Mouse (Mus musculus) T-cell, adult 66 days (primary cell): ENCODE measurements around the gene Slc26a6. TPM values are rescaled to one million over a fixed set of nuclear protein-coding genes. Genes with fewer than 3 reads are reported as not detected.

Experiments
- total RNA-seq, 2 experiments: library from RNA; stranded (reverse); gene quantifications; 3 replicates in 1 of 2; 4 replicates in 1 of 2; pipeline ENCODE4 v1.2.4; 2023

Gene Slc26a6
- 10 to 100 TPM; 20.2 to 20.6 TPM for total RNA-seq

DNA sequence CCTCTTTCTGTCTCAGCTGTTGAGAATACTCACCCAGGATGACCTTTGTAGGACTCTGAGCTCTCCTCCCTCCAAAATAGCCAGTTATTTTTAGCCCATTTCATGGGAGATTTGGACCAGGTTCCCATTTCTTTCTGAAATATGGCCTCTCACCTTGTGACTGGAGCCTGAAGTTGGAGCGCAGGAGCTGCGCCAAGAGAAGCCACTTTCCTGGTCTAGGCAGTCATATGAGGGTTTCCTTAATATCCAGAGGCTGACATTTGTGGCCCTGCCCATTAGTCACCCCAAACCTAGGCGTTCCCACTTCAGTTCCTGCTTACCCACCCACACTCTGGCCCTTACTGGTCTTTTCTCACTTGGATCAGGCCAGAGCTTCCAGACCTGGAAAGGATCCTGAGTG lies at the start of gene Slc26a6:
TSS of gene Slc26a6 (plus strand) at position 308 of the 400 bp plus-strand sequence.

DNA sequence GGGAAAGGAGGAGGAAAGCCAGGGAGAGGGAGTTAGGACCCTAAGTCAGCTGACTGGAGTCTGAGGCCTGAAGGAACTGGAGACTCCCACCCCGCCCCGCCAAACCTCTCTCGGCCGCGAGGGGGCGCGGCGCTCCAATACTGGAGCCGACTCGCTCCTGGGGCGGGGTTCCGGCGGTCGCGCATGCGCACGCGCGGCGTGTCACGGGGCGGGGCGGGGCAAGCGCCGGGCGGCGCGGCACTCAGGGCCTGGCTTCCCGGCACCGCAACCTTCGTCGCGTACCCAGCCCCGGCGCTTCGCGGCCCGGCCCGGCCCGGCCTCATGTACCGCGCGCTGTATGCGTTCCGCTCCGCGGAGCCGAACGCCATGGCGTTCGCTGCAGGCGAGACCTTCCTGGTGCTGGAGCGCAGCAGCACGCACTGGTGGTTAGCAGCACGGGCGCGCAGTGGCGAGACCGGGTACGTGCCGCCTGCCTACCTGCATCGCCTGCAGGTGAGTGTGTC lies 44.9 kb upstream of the Slc26a6 start, which contains the start of gene Nckipsd:
TSS of gene Nckipsd (plus strand) at position 206 of the 503 bp plus-strand sequence.

DNA sequence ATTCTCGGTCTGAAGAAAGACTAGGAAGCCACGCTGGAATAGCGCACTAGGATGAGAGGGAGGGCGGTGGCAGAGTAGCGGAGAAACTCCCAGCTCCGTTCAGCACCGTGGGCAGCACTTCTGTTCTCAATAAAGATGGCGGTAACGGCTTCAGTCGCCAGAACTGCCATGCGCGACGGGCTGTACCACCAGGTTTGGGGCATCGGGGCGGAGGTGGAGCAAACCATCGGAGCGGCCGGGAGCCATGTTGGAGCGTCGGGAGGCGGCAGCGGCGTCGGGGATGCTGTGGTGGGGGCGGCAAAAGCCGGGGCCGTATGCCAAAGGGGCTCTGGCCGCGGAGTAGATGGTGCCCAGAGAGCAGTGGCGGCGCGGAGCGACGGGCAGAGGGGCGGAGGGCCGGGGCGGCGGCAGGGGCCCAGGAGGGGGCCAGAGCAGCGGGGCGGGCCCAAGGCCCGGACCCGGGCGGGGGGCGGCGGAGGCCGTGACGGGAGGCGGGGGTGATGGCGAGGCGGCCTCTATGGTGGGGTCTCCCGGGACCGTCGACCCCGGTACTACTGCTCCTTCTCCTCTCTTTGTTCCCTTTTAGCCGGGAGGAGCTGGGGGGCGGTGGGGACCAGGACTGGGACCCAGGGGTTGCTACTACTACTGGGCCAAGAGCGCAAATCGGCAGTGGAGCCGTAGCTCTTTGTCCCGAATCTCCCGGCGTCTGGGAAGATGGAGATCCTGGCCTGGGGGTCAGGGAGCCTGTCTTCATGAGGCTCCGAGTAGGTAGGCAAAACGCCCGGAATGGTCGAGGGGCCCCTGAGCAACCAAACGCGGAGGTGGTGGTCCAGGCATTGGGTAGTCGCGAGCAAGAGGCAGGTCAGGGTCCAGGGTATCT lies 27.0 kb upstream of the Slc26a6 start, which contains the start of gene Celsr3:
TSS of gene Celsr3 (plus strand) at position 501 of the 880 bp plus-strand sequence.

DNA sequence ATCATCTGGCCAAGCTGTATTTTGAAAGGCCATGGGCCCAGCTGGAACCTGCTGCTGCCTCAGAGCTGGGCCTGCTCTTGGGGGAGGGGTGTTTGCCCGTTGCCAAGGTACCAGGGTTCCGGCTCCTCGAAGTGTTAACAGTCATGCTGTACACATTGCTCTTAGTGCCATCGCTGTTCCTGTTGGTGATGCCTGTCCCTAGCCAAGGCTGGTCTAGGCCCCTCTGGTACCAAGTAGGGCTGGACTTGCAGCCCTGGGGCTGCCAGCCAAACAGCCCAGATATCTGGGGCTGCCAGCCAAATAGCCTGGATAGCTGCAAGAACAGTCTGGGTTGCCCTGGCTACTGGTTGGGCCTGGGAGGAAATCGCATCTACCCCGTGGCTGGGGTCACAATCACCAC lies 61.4 kb downstream of the Slc26a6 start, which contains the start of gene Tmem89:
TSS of gene Tmem89 (plus strand) at position 129 of the 400 bp plus-strand sequence.

DNA sequence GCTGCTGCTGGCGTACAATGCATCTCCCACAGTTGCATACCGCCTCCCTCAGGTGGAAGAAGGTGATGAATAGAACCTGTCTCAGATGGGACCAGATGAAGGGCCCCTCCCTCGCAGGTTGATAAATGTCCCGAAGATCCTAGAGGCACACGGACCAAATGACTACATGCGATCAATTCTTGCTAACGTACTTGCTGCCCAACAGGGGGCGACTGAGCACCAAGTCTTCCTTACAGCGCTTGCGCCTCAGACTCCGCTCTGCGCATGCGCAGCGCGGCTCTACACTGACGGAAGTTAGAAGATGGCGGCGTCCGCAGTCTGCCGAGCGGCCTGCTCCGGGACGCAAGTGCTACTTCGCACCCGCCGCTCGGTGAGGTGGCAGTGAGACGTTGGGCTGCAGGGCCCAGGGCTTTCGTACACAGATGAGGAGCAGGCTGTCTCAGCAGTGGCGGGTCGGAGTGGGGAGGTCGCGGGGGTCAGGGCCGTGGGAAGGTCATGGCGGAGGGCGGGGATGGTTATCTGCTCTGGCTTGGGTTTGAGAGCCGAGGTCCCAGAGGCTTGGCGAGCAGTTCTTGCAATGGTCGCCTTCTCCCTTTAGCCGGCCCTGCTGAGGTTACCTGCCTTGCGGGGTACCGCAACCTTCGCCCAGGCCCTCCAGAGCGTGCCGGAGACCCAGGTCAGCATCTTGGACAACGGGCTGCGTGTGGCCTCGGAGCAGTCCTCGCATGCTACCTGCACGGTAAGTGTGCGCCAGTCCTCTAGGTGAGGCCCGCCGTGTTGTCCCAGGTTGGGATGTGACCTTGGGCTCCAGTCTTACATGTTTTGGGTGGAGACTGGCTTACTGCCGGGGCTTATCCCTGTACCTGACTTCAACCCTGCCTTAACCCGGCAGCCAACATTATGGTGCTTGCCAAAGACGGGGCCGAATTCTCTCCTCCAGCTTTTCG lies 83.6 kb downstream of the Slc26a6 start, which contains the start of gene Uqcrc1:
TSS of gene Uqcrc1 (plus strand) at position 216 of the 947 bp plus-strand sequence.

DNA sequence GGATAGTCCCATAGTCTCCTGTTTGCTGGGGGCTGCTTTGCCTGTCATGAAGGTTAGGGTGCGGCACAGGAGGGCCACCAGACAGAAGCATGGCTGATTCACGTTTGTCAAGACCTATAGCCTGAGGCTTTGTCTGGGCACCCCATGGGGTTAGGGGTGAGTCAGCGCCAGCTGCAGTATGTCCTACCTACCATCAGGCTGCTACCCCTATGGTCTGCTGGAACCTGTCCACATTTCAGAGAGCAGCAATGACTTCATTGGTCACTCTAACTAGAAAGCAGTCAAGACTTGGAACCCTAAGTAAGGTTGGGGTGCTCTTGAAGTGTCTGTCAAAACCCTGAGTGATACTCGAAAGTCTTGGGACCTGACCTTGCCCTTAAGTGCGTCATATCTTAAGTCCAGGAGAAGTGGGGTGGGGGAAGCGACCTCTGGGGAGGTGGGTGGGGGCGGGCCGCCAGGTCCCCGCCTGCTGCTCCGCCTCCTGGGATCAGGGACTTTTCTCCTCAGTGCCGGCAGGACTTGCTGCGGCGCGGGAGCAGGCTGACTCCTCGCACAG lies 100.1 kb downstream of the Slc26a6 start, which contains the start of gene Col7a1:
TSS of gene Col7a1 (plus strand) at position 506 of the 556 bp plus-strand sequence.

Other genes starting within 250 kb of the Slc26a6 start
- 100 to 1,000 TPM; 128 TPM for gene Arih2, start 203.9 kb upstream of the Slc26a6 start, total RNA-seq
- gene Slc25a20, start 191.2 kb upstream of the Slc26a6 start, total RNA-seq = 10 to 100 TPM; 19.4 to 24.9 TPM
- 10 to 100 TPM; 12.4 to 14.4 TPM for gene Prkar2a, start 164.0 kb upstream of the Slc26a6 start, total RNA-seq
- gene Ip6k2, start 69.5 kb upstream of the Slc26a6 start, total RNA-seq = 10 to 100 TPM; 72.5 to 85.3 TPM
- 10 to 100 TPM; 12.6 to 12.7 TPM for gene Nckipsd, start 44.9 kb upstream of the Slc26a6 start, total RNA-seq
- under 1 TPM in 1 of 2 experiments, not detected in 1; 0.06 TPM for gene Celsr3, start 27.0 kb upstream of the Slc26a6 start, total RNA-seq
- 1 to 10 TPM; 1.7 to 2.2 TPM for gene Tmem89, start 61.3 kb downstream of the Slc26a6 start, total RNA-seq
- 100 to 1,000 TPM; 179 to 187 TPM for gene Uqcrc1, start 83.3 kb downstream of the Slc26a6 start, total RNA-seq
- gene Col7a1, start 100.3 kb downstream of the Slc26a6 start, total RNA-seq = 1 to 10 TPM; 3.8 to 5.5 TPM
- not detected for gene Ucn2, start 132.7 kb downstream of the Slc26a6 start, total RNA-seq
- gene Pfkfb4, start 138.5 kb downstream of the Slc26a6 start, total RNA-seq = 10 to 100 TPM; 14.0 to 15.2 TPM
- 1,000 to 10,000 TPM; 2,642 to 2,894 TPM for gene Shisa5, start 185.3 kb downstream of the Slc26a6 start, total RNA-seq
- gene Trex1, start 206.5 kb downstream of the Slc26a6 start, total RNA-seq = 10 to 100 TPM; 15.0 to 18.6 TPM
- 10 to 100 TPM; 37.6 to 38.0 TPM for gene Atrip, start 220.8 kb downstream of the Slc26a6 start, total RNA-seq
- gene Ccdc51, start 229.2 kb downstream of the Slc26a6 start, total RNA-seq = 10 to 100 TPM in 1 of 2 experiments, 1 to 10 TPM in 1; 8.0 to 12.0 TPM
- gene Tma7, start 229.3 kb downstream of the Slc26a6 start, total RNA-seq = 100 to 1,000 TPM; 310 to 372 TPM
- 1 to 10 TPM; 2.6 to 4.7 TPM for gene Plxnb1, start 242.1 kb downstream of the Slc26a6 start, total RNA-seq